Mouse (Mus musculus) forebrain, embryonic 13.5 days (tissue): ENCODE measurements around the gene Tmem266. TPM values are rescaled to one million over a fixed set of nuclear protein-coding genes. Genes with fewer than 3 reads are reported as not detected.

Experiments used
- ATAC-seq: fragments of 200-750 bp; cut with Nextera tagmentation; 2 replicates; pipeline ENCODE4 v1.8.0; 2017
- H3K27ac ChIP-seq: fragments of 300-500 bp; sonication (generic); 2 replicates; pipeline ENCODE4 v1.5.1; 2015; ENCODE audit warnings: inconsistent platforms, mild to moderate bottlenecking, moderate library complexity
- H3K27me3 ChIP-seq: fragments of 300-500 bp; sonication (generic); 2 replicates; pipeline ENCODE4 v1.6.1; 2015; ENCODE audit warnings: mild to moderate bottlenecking, inconsistent platforms
- H3K36me3 ChIP-seq: fragments of 300-500 bp; sonication (generic); 2 replicates; pipeline ENCODE4 v1.6.1; 2015; ENCODE audit warnings: mild to moderate bottlenecking, inconsistent platforms; ENCODE audit not compliant: poor library complexity, severe bottlenecking
- H3K4me1 ChIP-seq: fragments of 300-500 bp; sonication (generic); 2 replicates; pipeline ENCODE4 v1.6.1; 2015; ENCODE audit warnings: inconsistent platforms
- H3K4me2 ChIP-seq: fragments of 300-500 bp; sonication (generic); 2 replicates; pipeline ENCODE4 v1.6.1; 2015; ENCODE audit warnings: inconsistent platforms, mild to moderate bottlenecking, moderate library complexity
- H3K4me3 ChIP-seq: fragments of 300-500 bp; sonication (generic); 2 replicates; pipeline ENCODE4 v1.5.1; 2015; ENCODE audit warnings: mild to moderate bottlenecking, inconsistent platforms
- H3K9ac ChIP-seq: fragments of 300-500 bp; sonication (generic); 2 replicates; pipeline ENCODE4 v1.6.1; 2015; ENCODE audit warnings: mild to moderate bottlenecking, inconsistent platforms
- H3K9me3 ChIP-seq: fragments of 300-500 bp; sonication (generic); replicated peaks from 2 replicates; pipeline ENCODE4 v1.6.1; 2016; ENCODE audit warnings: inconsistent platforms
- WGBS: fragments of 180-500 bp; shearing (Covaris S2); methylation state at CpG from one replicate; pipeline ENCODE4 v1.1.7; 2015; 5-methylcytosine and 5-hydroxymethylcytosine counted together
- polyA plus RNA-seq: library from polyadenylated mRNA; unstranded; fragments of >200 nt; fragmentation: Nextera tagmentation; extraction: Ambion mirVana; gene quantifications from 2 replicates; pipeline ENCODE4 v1.2.1, GENCODE M21; 2015

Tmem266 gene
- polyA plus RNA-seq, 1 experiment from 2014 or later: 1.0 TPM

DNA sequence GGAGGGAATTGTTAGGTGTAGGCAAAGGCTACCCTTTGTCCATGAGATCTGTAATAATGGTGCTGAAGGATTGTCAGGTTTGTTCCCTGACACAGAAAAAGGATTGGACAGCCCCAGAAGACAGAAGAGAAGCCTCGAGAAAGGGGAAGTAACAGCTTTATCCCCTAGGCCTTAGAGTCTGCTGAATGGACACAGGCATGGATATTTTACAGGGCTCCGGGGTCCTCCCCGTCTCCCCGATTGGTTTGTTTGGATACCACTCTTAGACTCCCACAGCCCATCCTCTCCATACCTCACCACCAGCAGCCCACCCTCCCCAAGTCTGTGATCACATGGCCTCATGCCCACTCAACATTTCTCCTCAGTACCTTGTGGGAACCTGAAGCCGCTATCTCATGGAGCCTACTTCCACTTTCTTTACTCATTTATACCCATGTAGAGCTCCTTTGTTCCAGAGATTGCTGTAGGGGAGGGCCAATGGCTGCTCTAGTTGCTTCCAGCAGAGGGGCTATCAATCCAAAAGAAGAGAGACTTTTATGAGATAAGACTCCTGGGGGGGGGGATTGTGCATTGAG is 112.6 kb downstream of the Tmem266 start:
- Histone ChIP-seq H3K4me3 (no peak overlapping the region), H3K4me2 (no peak overlapping the region), H3K27me3 (no peaks in the 10 kb centered on the region), H3K9ac (no peak overlapping the region), H3K27ac (no peak overlapping the region), H3K9me3 (no peaks in the 10 kb centered on the region), H3K4me1 (no peaks in the 10 kb centered on the region), H3K36me3 (no peaks in the 10 kb centered on the region)
- no peak for ATAC-seq
- 93% methylated on average over 5 of the region's 5 CpGs for WGBS

DNA sequence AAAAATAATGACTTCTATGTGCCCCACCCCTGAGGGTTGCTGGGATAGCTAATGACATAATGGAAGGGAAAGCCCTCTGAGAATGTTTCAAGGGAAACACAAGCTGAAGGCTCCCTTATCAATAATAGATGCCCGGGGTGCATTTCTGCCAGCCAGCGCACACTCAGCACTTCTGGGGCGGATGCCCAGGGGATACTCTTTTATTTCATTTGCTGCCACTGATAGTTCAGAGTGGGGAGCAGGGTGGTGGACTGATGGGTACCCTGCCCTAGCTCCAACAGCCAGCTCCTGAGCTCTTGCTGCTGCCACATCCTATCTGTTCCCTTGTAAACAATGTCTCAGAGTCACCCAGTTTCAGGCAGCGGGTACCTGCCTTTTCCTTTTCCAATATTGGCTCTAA is 120.8 kb downstream of the Tmem266 start:
- WGBS: 87% methylated on average over 4 of the region's 4 CpGs
- H3K27me3 ChIP-seq: no peaks in the 10 kb centered on the region
- H3K4me3 ChIP-seq: no peak overlapping the region
- H3K9me3 ChIP-seq: no peaks in the 10 kb centered on the region
- ATAC-seq: no peak
- H3K4me1 ChIP-seq: no peaks in the 10 kb centered on the region
- no peak overlapping the region for H3K9ac ChIP-seq
- no peak overlapping the region for H3K4me2 ChIP-seq
- H3K27ac ChIP-seq: no peak overlapping the region
- H3K36me3 ChIP-seq: no peaks in the 10 kb centered on the region

DNA sequence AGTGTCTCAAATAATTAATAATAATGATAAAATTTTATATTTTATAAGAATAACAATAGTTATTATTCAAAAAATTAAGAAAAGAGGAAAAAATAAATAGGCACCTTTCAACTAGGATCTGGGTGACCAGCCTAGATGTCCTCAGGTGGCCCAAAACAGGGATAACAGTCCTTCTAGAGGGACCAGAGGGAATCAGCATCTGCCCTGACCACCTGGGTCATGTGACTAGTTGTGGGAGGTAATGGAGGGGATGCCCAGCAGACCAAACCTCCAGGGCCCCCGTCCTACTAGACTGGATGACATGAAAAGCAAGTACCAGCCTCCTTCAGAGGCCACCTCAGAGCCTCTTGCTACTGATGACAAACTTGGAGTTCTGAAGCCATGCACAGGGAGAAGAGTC is 122.4 kb downstream of the Tmem266 start:
- Histone ChIP-seq H3K9me3 (no peaks in the 10 kb centered on the region), H3K4me1 (no peaks in the 10 kb centered on the region), H3K4me2 (no peak overlapping the region), H3K27ac (no peak overlapping the region), H3K27me3 (no peaks in the 10 kb centered on the region), H3K9ac (no peak overlapping the region), H3K36me3 (no peaks in the 10 kb centered on the region), H3K4me3 (no peak overlapping the region)
- no peak for ATAC-seq
- WGBS: 60% methylated on average over 1 of the region's 1 CpGs

DNA sequence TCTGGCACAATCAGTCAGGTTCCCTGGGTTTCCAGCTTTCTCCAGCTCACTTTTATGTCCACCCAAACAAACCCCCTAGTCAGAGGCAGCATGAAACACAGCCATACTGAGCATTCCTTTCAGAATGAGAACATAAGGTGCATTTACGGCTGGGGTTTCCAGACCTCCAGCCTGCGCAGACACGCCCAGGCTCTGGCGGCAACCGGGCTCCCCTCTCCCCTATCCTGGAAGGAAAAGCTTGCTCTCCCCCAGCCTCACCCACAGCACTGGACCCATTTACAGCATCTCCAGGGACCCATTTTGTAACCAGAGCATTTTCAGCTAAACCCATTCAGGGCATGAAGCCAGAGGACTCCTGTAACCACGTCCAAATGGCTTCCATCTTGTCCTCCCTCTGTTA is 123.3 kb downstream of the Tmem266 start:
- Histone ChIP-seq H3K27ac (no peak overlapping the region), H3K4me3 (no peak overlapping the region), H3K4me2 (no peak overlapping the region), H3K27me3 (no peaks in the 10 kb centered on the region), H3K9me3 (no peaks in the 10 kb centered on the region), H3K9ac (no peak overlapping the region), H3K36me3 (no peaks in the 10 kb centered on the region), H3K4me1 (no peaks in the 10 kb centered on the region)
- 85% methylated on average over 6 of the region's 6 CpGs for WGBS
- ATAC-seq: no peak

DNA sequence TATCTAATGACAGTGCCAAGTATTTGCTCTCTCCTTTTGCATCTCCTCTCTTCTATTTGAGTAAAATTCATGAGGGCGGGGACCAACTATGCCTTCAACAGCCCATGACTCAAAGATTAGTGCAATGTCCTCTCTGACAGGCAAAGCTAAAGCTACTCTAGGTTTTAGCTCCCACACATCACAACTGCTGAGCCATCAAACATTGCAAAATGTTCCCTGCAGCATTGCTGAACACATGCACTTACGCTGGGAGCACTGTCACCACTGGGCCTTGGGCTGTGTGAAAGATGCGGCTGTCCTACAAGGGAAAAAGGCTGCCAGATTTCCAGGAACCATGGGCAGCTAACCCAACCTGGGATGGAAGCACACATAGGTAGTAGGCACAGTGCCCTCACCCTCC is 124.7 kb downstream of the Tmem266 start:
- no peak for ATAC-seq
- Histone ChIP-seq H3K4me1 (no peaks in the 10 kb centered on the region), H3K36me3 (no peaks in the 10 kb centered on the region), H3K27ac (no peak overlapping the region), H3K4me3 (no peak overlapping the region), H3K9me3 (no peaks in the 10 kb centered on the region), H3K4me2 (no peak overlapping the region), H3K9ac (no peak overlapping the region), H3K27me3 (no peaks in the 10 kb centered on the region)
- WGBS: 93% methylated on average over 3 of the region's 3 CpGs

DNA sequence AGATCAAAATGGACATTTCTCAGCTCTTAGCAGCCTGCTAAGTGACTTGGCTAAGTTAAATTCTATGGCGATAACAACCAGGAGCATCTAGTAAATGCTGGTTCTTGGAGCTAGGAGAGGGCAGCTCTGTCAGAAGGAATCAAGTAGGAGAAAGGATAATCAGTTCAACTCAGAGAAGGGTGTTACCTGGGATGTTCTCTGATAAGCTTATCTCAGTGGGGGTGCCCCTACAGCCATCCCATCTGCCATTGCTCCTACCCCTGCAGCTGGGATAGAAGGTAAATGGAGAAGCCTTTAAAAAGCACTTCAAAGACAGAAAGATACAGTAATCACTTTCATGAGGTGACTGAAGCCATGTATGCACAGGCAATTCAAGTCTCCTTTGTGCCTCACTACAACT is 126.2 kb downstream of the Tmem266 start:
- Histone ChIP-seq H3K27ac (no peak overlapping the region), H3K4me3 (no peak overlapping the region), H3K4me1 (no peaks in the 10 kb centered on the region), H3K4me2 (no peak overlapping the region), H3K9ac (no peak overlapping the region), H3K9me3 (no peaks in the 10 kb centered on the region), H3K27me3 (no peaks in the 10 kb centered on the region), H3K36me3 (no peaks in the 10 kb centered on the region)
- no peak for ATAC-seq
- WGBS: 97% methylated on average over 1 of the region's 1 CpGs

DNA sequence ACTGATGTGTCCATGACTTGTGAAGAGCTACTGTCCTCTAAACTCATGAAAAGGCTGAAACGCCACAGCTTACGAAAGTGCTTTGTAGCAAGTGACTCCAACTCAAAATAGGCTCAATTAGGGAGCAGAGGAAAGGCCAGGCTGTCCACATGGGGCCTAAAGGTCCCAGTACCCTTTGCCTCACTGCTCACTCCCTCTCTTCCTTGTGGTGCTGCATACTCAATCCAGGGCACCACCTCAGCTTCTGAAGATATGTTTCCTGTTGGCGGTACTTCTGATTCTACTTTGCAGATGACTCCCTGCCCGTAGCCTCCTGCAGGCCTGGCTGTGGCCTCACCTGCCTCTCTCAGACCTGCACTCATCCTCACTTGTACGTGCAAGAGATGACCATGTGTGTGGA is 126.7 kb downstream of the Tmem266 start:
- Histone ChIP-seq H3K9ac (no peak overlapping the region), H3K36me3 (no peaks in the 10 kb centered on the region), H3K27ac (no peak overlapping the region), H3K27me3 (no peaks in the 10 kb centered on the region), H3K4me1 (no peaks in the 10 kb centered on the region), H3K4me3 (no peak overlapping the region), H3K4me2 (no peak overlapping the region), H3K9me3 (no peaks in the 10 kb centered on the region)
- WGBS: 88% methylated on average over 5 of the region's 5 CpGs
- ATAC-seq: no peak

DNA sequence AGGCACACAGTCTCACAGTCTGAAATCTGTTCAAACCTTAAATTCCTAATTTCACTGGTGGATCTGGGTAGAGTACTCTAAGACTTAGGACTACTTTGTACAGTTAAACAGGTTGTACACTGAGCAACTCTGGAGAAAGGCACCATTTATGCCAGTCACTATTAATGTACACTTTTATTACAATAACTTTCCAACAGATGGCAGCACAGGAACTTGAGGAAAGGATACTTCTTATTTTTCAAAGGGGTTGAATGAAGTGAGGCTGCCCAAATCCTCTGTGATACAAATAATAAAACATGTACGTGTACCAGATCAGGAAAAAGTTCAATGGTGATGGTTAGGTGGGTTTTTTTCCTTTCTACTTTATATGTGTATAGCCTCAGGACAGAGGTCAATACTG is 141.7 kb downstream of the Tmem266 start:
- H3K9me3 ChIP-seq: no peaks in the 10 kb centered on the region
- no peak overlapping the region for H3K4me3 ChIP-seq
- no peak overlapping the region for H3K27ac ChIP-seq
- H3K36me3 ChIP-seq: no peaks in the 10 kb centered on the region
- no peaks in the 10 kb centered on the region for H3K4me1 ChIP-seq
- no peaks in the 10 kb centered on the region for H3K27me3 ChIP-seq
- WGBS: 66% methylated on average over 1 of the region's 1 CpGs
- H3K9ac ChIP-seq: no peak overlapping the region
- no peak for ATAC-seq
- H3K4me2 ChIP-seq: no peak overlapping the region

DNA sequence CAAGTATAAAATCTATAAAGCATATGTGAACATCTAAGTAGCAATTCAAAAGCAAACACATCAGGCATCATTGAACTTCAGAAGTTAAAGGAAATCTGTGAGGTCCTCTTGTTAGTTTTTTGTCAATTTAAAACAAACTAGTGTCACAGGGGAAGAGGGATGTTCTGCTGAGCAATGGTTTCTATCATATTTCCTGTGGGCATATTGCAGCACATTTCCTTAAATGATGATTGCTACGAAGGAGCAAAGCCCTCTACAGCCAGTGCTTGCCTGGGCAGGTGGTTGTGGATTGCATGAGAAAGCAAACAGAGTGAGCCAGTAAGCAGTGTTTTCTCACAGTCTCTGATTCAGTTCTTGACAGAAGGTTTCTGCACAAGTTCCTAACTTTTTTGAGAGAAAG is 149.4 kb downstream of the Tmem266 start:
- H3K27ac ChIP-seq: no peak overlapping the region
- H3K4me3 ChIP-seq: no peak overlapping the region
- H3K36me3 ChIP-seq: 0 out of 2 replicates have a peak, but pooled peaks cover 8% of the 10 kb centered on the region
- no peaks in the 10 kb centered on the region for H3K27me3 ChIP-seq
- no peak overlapping the region for H3K4me2 ChIP-seq
- 80% methylated on average over 1 of the region's 1 CpGs for WGBS
- H3K4me1 ChIP-seq: no peaks in the 10 kb centered on the region
- no peak overlapping the region for H3K9ac ChIP-seq
- no peaks in the 10 kb centered on the region for H3K9me3 ChIP-seq
- ATAC-seq: no peak

DNA sequence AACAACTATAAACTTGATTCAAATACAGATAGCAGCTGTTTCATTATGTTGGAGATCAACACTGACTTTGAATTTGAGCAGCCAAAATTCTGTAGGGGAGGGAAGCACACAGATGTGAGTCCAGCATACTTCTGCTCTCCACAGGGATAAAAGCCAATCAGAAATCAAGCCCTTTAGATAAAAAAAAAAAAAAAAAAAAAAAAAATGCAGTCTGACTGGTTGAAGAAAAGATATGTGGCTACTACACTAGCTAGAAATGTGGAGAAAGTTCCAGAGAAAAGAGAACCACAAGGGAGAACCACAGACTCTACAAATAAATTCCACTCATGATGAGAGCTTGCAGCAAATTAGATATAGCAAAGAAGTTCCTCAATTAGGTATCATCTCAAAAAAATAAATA is 152.0 kb downstream of the Tmem266 start:
- H3K4me1 ChIP-seq: no peaks in the 10 kb centered on the region
- no peak overlapping the region for H3K9ac ChIP-seq
- no peak overlapping the region for H3K4me3 ChIP-seq
- H3K27me3 ChIP-seq: no peaks in the 10 kb centered on the region
- ATAC-seq: no peak
- H3K9me3 ChIP-seq: no peaks in the 10 kb centered on the region
- H3K4me2 ChIP-seq: no peak overlapping the region
- H3K36me3 ChIP-seq: 0 out of 2 replicates have a peak, but pooled peaks cover 8% of the 10 kb centered on the region
- H3K27ac ChIP-seq: no peak overlapping the region

DNA sequence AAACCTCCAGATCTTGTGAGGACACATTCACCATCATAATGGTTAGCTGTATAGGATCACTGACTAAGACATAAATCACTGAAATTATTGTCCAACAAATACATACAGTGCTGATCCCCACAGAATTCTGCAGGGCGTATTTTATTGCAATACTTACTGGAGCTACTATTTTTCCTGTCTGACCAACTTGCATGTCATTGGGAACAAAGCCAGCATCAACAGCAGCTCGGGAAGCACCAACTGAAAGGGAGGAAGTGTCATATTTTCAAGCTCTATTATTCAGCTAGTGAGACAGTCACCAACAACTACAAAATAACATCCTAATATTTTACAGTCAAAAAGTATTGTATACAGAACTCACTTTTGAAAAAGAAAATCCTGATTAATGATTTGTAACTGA is 155.4 kb downstream of the Tmem266 start:
- H3K4me3 ChIP-seq: no peak overlapping the region
- no peak for ATAC-seq
- H3K36me3 ChIP-seq: 0 out of 2 replicates have a peak, but pooled peaks cover 11% of the 10 kb centered on the region
- H3K4me1 ChIP-seq: no peaks in the 10 kb centered on the region
- H3K27ac ChIP-seq: no peak overlapping the region
- H3K9ac ChIP-seq: no peak overlapping the region
- 68% methylated on average over 2 of the region's 2 CpGs for WGBS
- H3K4me2 ChIP-seq: no peak overlapping the region
- H3K27me3 ChIP-seq: no peaks in the 10 kb centered on the region
- H3K9me3 ChIP-seq: no peaks in the 10 kb centered on the region
